ENCODE assay signal across 15 mouse cellular contexts in genomic region chr1:66692780-66693392, GRCm38 (mm10). TPM values are rescaled to one million over a fixed set of nuclear protein-coding genes. Genes with fewer than 3 reads are reported as not detected.
DNase-seq lines count a peak whose midpoint lies in the region; ATAC-seq and TF ChIP-seq lines count a peak whose summit lies in the region.
"Had no signal": no experiment of that assay in that cellular context is flagged by ENCODE, and none has a peak within 500 bp of the region (broad histone marks: within the 10 kb centered on the region; RNA-seq: fewer than 3 reads in every experiment).

No protein-coding gene starts in this region.

- no peak for TF ChIP-seq EP300 in stomach, postnatal 0 days (optimal IDR thresholded peaks at IDR 0.05)

- no peak for DNase-seq in forebrain, postnatal 0 days
- DNase-seq in midbrain, embryonic 14.5 days: peak; percentile 18
- no peak for DNase-seq in midbrain, embryonic 10.5 days (ENCODE audit: low spot score)
- DNase-seq in hindbrain, postnatal 0 days (ENCODE audit: low spot score): peak; percentile 68
- DNase-seq in stomach, postnatal 0 days (ENCODE audit: low spot score): no peak
- DNase-seq: adrenal gland, adult 8-10 months; heart, adult 18-20 months; kidney, adult 9 months; lung, adult 18-20 months; lung, postnatal 36 days; right cerebral cortex, postnatal 14 days had no signal

- no peaks in the 10 kb centered on the region for H3K4me1 ChIP-seq in forebrain, postnatal 0 days (ENCODE audit: insufficient read depth)
- H3K4me1 ChIP-seq in forebrain, embryonic 12.5 days: no peaks in the 10 kb centered on the region
- H3K4me1 ChIP-seq in midbrain, embryonic 14.5 days (ENCODE audit: control insufficient read depth, insufficient read depth, low read length): no peaks in the 10 kb centered on the region
- H3K4me1 ChIP-seq in midbrain, embryonic 10.5 days: no peaks in the 10 kb centered on the region
- H3K4me1 ChIP-seq in hindbrain, postnatal 0 days (ENCODE audit: insufficient read depth, low read length): no peaks in the 10 kb centered on the region
- no peaks in the 10 kb centered on the region for H3K4me1 ChIP-seq in olfactory bulb, adult 2 months (ENCODE audit: control insufficient read depth, insufficient read depth, low read length)
- no peaks in the 10 kb centered on the region for H3K4me1 ChIP-seq in stomach, postnatal 0 days (replicated peaks; ENCODE audit: control insufficient read depth, insufficient read depth)
- H3K4me1 ChIP-seq: embryonic facial prominence, embryonic 12.5 days had no signal

- H3K4me3 ChIP-seq in forebrain, postnatal 0 days (ENCODE audit: low read depth, low read length): no peak overlapping the region
- H3K4me3 ChIP-seq in forebrain, embryonic 12.5 days (replicated peaks): no peak overlapping the region
- H3K4me3 ChIP-seq in midbrain, embryonic 14.5 days (replicated peaks; ENCODE audit: low read depth, low read length): no peak overlapping the region
- no peak overlapping the region for H3K4me3 ChIP-seq in midbrain, embryonic 10.5 days
- H3K4me3 ChIP-seq in hindbrain, postnatal 0 days (ENCODE audit: low read length): no peak overlapping the region
- H3K4me3 ChIP-seq in olfactory bulb, adult 2 months (ENCODE audit: insufficient read depth, low read depth, low read length): no peak overlapping the region
- H3K4me3 ChIP-seq in stomach, postnatal 0 days (ENCODE audit: low read depth, low read length): no peak overlapping the region
- H3K4me3 ChIP-seq: embryonic facial prominence, embryonic 12.5 days; left cerebral cortex, adult 2 months had no signal

- no peaks in the 10 kb centered on the region for H3K27me3 ChIP-seq in forebrain, postnatal 0 days (ENCODE audit: insufficient read depth, low read length)
- no peaks in the 10 kb centered on the region for H3K27me3 ChIP-seq in forebrain, embryonic 12.5 days
- H3K27me3 ChIP-seq in midbrain, embryonic 14.5 days (ENCODE audit: control insufficient read depth, insufficient read depth, low read length): no peaks in the 10 kb centered on the region
- no peaks in the 10 kb centered on the region for H3K27me3 ChIP-seq in midbrain, embryonic 10.5 days (ENCODE audit: low read depth, poor library complexity, severe bottlenecking)
- no peaks in the 10 kb centered on the region for H3K27me3 ChIP-seq in hindbrain, postnatal 0 days (ENCODE audit: insufficient read depth, low read length)
- no peaks in the 10 kb centered on the region for H3K27me3 ChIP-seq in stomach, postnatal 0 days (ENCODE audit: control insufficient read depth, insufficient read depth, low read length)
- H3K27me3 ChIP-seq: embryonic facial prominence, embryonic 12.5 days had no signal

- H3K9me3 ChIP-seq in forebrain, postnatal 0 days (ENCODE audit: low read length): no peaks in the 10 kb centered on the region
- no peaks in the 10 kb centered on the region for H3K9me3 ChIP-seq in forebrain, embryonic 12.5 days
- no peaks in the 10 kb centered on the region for H3K9me3 ChIP-seq in midbrain, embryonic 14.5 days (ENCODE audit: control insufficient read depth, low read length)
- H3K9me3 ChIP-seq in midbrain, embryonic 10.5 days (replicated peaks): no peaks in the 10 kb centered on the region
- no peaks in the 10 kb centered on the region for H3K9me3 ChIP-seq in hindbrain, postnatal 0 days (ENCODE audit: low read length)
- no peaks in the 10 kb centered on the region for H3K9me3 ChIP-seq in stomach, postnatal 0 days (ENCODE audit: control insufficient read depth, low read length)
- H3K9me3 ChIP-seq: embryonic facial prominence, embryonic 12.5 days had no signal

- peak; percentile 78 for ATAC-seq in forebrain, postnatal 0 days
- ATAC-seq in forebrain, embryonic 12.5 days (ENCODE audit: low FRiP score): no peak
- peak; percentile 57 for ATAC-seq in midbrain, embryonic 14.5 days (ENCODE audit: low FRiP score, low TSS enrichment)
- ATAC-seq in hindbrain, postnatal 0 days: peak; percentile 97
- no peak for ATAC-seq in stomach, postnatal 0 days (ENCODE audit: low FRiP score, low TSS enrichment)

- H3K4me2 ChIP-seq in forebrain, postnatal 0 days (ENCODE audit: low read depth): no peak overlapping the region
- H3K4me2 ChIP-seq in forebrain, embryonic 12.5 days: no peak overlapping the region
- no peak overlapping the region for H3K4me2 ChIP-seq in midbrain, embryonic 14.5 days (ENCODE audit: low read length)
- no peak overlapping the region for H3K4me2 ChIP-seq in hindbrain, postnatal 0 days (ENCODE audit: low read depth, low read length)
- H3K4me2 ChIP-seq in stomach, postnatal 0 days (replicated peaks; ENCODE audit: low read depth): no peak overlapping the region
- H3K4me2 ChIP-seq: embryonic facial prominence, embryonic 12.5 days had no signal

- TF ChIP-seq CTCF in forebrain, postnatal 0 days (IDR thresholded peaks at IDR 0.05; ENCODE audit: low read depth): no peak
- no peak for TF ChIP-seq CTCF in hindbrain, postnatal 0 days (IDR thresholded peaks at IDR 0.05; ENCODE audit: low read depth)
- TF ChIP-seq CTCF in olfactory bulb, adult 2 months (IDR thresholded peaks at IDR 0.05; ENCODE audit: insufficient read depth, low read depth, low read length): no peak
- TF ChIP-seq CTCF in stomach, postnatal 0 days (IDR thresholded peaks at IDR 0.05; ENCODE audit: low read depth): no peak

- 51% methylated on average over 8 of the region's 8 CpGs for WGBS in forebrain, postnatal 0 days
- WGBS in forebrain, embryonic 12.5 days: 63% methylated on average over 8 of the region's 8 CpGs
- WGBS in midbrain, embryonic 14.5 days: 65% methylated on average over 8 of the region's 8 CpGs
- 71% methylated on average over 8 of the region's 8 CpGs for WGBS in midbrain, embryonic 10.5 days
- 59% methylated on average over 8 of the region's 8 CpGs for WGBS in hindbrain, postnatal 0 days
- WGBS in olfactory bulb, adult 2 months: 60% methylated on average over 8 of the region's 8 CpGs
- 82% methylated on average over 8 of the region's 8 CpGs for WGBS in stomach, postnatal 0 days

- H3K36me3 ChIP-seq in forebrain, postnatal 0 days (ENCODE audit: insufficient read depth): no peaks in the 10 kb centered on the region
- no peaks in the 10 kb centered on the region for H3K36me3 ChIP-seq in forebrain, embryonic 12.5 days (replicated peaks)
- no peaks in the 10 kb centered on the region for H3K36me3 ChIP-seq in midbrain, embryonic 14.5 days (ENCODE audit: control insufficient read depth, insufficient read depth, low read length)
- H3K36me3 ChIP-seq in midbrain, embryonic 10.5 days: no peaks in the 10 kb centered on the region
- H3K36me3 ChIP-seq in hindbrain, postnatal 0 days (ENCODE audit: insufficient read depth, low read length): no peaks in the 10 kb centered on the region
- no peaks in the 10 kb centered on the region for H3K36me3 ChIP-seq in stomach, postnatal 0 days (ENCODE audit: control insufficient read depth, insufficient read depth, low read length)
- H3K36me3 ChIP-seq: embryonic facial prominence, embryonic 12.5 days had no signal

- H3K27ac ChIP-seq in forebrain, postnatal 0 days (ENCODE audit: low read depth, low read length): no peak overlapping the region
- H3K27ac ChIP-seq in forebrain, embryonic 12.5 days: no peak overlapping the region
- no peak overlapping the region for H3K27ac ChIP-seq in midbrain, embryonic 14.5 days (replicated peaks; ENCODE audit: low read depth, low read length)
- H3K27ac ChIP-seq in midbrain, embryonic 10.5 days (replicated peaks): no peak overlapping the region
- peak overlapping the region; percentile 74 for H3K27ac ChIP-seq in hindbrain, postnatal 0 days
- 0 out of 2 replicates have a peak overlapping the region, but pooled peaks have one; percentile 51 for H3K27ac ChIP-seq in olfactory bulb, adult 2 months (ENCODE audit: insufficient read depth, low read depth, low read length)
- H3K27ac ChIP-seq in stomach, postnatal 0 days (replicated peaks): no peak overlapping the region
- H3K27ac ChIP-seq: embryonic facial prominence, embryonic 12.5 days; left cerebral cortex, adult 2 months had no signal

- TF ChIP-seq POLR2A in olfactory bulb, adult 2 months (IDR thresholded peaks at IDR 0.05; ENCODE audit: insufficient read depth, low read depth, low read length): no peak

- H3K9ac ChIP-seq in forebrain, postnatal 0 days: no peak overlapping the region
- H3K9ac ChIP-seq in forebrain, embryonic 12.5 days: no peak overlapping the region
- H3K9ac ChIP-seq in midbrain, embryonic 14.5 days (replicated peaks; ENCODE audit: low read length): no peak overlapping the region
- no peak overlapping the region for H3K9ac ChIP-seq in hindbrain, postnatal 0 days (replicated peaks; ENCODE audit: low read length)
- no peak overlapping the region for H3K9ac ChIP-seq in stomach, postnatal 0 days (ENCODE audit: low read length)
- H3K9ac ChIP-seq: embryonic facial prominence, embryonic 12.5 days had no signal

RNA-seq across cellular contexts. Expression of gene Rpe, which starts 7.7 kb away (rescaled TPM):
- total RNA-seq in forebrain, postnatal 0 days (2014; rRNA removed): 22.9 and 32.7 TPM in 2 replicates
- polyA plus RNA-seq in forebrain, postnatal 0 days (2015; fragmentation: Nextera tagmentation; extraction: Ambion mirVana): 19.5 and 21.6 TPM in 2 replicates
- polyA plus RNA-seq in forebrain, embryonic 12.5 days (2016; fragmentation: Nextera tagmentation; extraction: Ambion mirVana): 54.6 and 56.6 TPM in 2 replicates
- 36.4 and 36.8 TPM in 2 replicates for polyA plus RNA-seq in midbrain, embryonic 14.5 days (2014; fragmentation: Nextera tagmentation; extraction: Ambion mirVana)
- 48.9 and 52.3 TPM in 2 replicates for polyA plus RNA-seq in midbrain, embryonic 10.5 days (2016; fragmentation: Nextera tagmentation; extraction: Ambion mirVana)
- 42.7 and 43.0 TPM in 2 replicates for total RNA-seq in hindbrain, postnatal 0 days (2014; rRNA removed)
- 25.9 and 28.1 TPM in 2 replicates for polyA plus RNA-seq in hindbrain, postnatal 0 days (2015; fragmentation: Nextera tagmentation; extraction: Ambion mirVana)
- polyA plus RNA-seq in olfactory bulb, adult 2 months (2012; ENCODE audit: insufficient read depth, insufficient read length, low replicate concordance, missing spikeins): not detected in 2 replicates
- polyA plus RNA-seq in stomach, postnatal 0 days (2015; fragmentation: Nextera tagmentation; extraction: Ambion mirVana): 30.8 and 31.5 TPM in 2 replicates

Comparison
In these comparisons a context has a peak if more than half of its experiments do, and no peak if none do; other contexts are left out.
1. ATAC-seq: peak in forebrain, postnatal 0 days (single experiment), midbrain, embryonic 14.5 days (single experiment) and hindbrain, postnatal 0 days (single experiment); none in forebrain, embryonic 12.5 days (single experiment) and stomach, postnatal 0 days (single experiment).
2. DNase-seq: peak in midbrain, embryonic 14.5 days (single experiment) and hindbrain, postnatal 0 days (single experiment); none in forebrain, postnatal 0 days (single experiment), midbrain, embryonic 10.5 days (single experiment) and stomach, postnatal 0 days (single experiment).
3. H3K27ac ChIP-seq: peak in hindbrain, postnatal 0 days (single experiment) and olfactory bulb, adult 2 months (single experiment); none in forebrain, postnatal 0 days (single experiment), forebrain, embryonic 12.5 days (single experiment), midbrain, embryonic 14.5 days (single experiment), midbrain, embryonic 10.5 days (single experiment) and stomach, postnatal 0 days (single experiment).